In the genomic region with DNA sequence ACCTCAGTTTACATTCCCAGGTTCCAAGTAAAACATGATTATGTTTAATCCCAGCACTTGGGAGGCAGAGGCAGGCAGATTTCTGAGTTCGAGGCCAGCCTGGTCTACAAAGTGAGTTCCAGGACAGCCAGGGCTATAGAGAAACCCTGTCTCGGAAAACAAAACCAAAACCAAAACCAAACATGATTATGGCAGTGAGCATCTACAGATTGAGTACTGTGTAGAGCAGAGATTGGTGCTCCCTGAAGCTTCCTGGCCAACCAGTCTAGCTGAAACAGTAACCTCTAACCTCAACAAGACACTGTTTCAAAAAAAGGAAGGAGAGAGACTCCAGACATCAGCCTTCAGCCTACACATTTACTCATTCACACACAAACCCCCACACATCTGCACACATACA, we compare ENCODE assay signal across 17 mouse cellular contexts. TPM values are rescaled to one million over a fixed set of nuclear protein-coding genes. Genes with fewer than 3 reads are reported as not detected.
DNase-seq lines count a peak whose midpoint lies in the region; ATAC-seq lines count a peak whose summit lies in the region.
"Had no signal": no experiment of that assay in that cellular context is flagged by ENCODE, and none has a peak within 500 bp of the region (broad histone marks: within the 10 kb centered on the region; RNA-seq: fewer than 3 reads in every experiment).

No protein-coding gene starts in this region.

- peak; percentile 49 for ATAC-seq in activated CD4-positive, CD25-positive, alpha-beta regulatory T cell, adult 4 months
- peak; percentile 58 for ATAC-seq in inflammation-experienced regulatory T-cells, adult 6 months
- ATAC-seq: forebrain, embryonic 13.5 days; forebrain, embryonic 15.5 days; forebrain, postnatal 0 days had no signal

- peak; percentile 14 for DNase-seq in CD4-positive, CD25-positive, alpha-beta regulatory T cell, adult 2 months (ENCODE audit: low read depth, low spot score)
- no peak for DNase-seq in retina, embryonic 14.5 days (ENCODE audit: low spot score)
- DNase-seq in heart, postnatal 4 days, result no peak
- no peak for DNase-seq in left cerebral cortex, adult 9 months (ENCODE audit: low spot score in 2 of 2)
- DNase-seq: adrenal gland, adult 8-10 months; adrenal gland, postnatal 14 days; adrenal gland, postnatal 36 days; cerebellum, adult 11-12 months; cerebellum, adult 2 months; cerebellum, adult 9-10 months; cerebellum, postnatal 10 days; cerebellum, postnatal 25 days; forebrain, postnatal 0 days had no signal

RNA-seq across cellular contexts. Expression of a gene that starts 8.0 kb away (rescaled TPM):
- polyA plus RNA-seq in activated CD4-positive, CD25-positive, alpha-beta regulatory T cell, adult 4 months (2017; shearing (Covaris generic)), result 10 to 100 TPM; 16.2 to 21.2 TPM
- 10 to 100 TPM; 13.7 to 26.7 (median 16.5) TPM for polyA plus RNA-seq in inflammation-experienced regulatory T-cells, adult 6 months (2017; shearing (Covaris generic))
- 1 to 10 TPM; 8.6 to 9.1 TPM for total RNA-seq in heart, postnatal 4 days (2021)

RNA-seq across cellular contexts. Expression of a gene that starts 21.4 kb away (rescaled TPM):
- 10 to 100 TPM; 54.8 to 68.4 TPM for polyA plus RNA-seq in activated CD4-positive, CD25-positive, alpha-beta regulatory T cell, adult 4 months (2017; shearing (Covaris generic))
- 10 to 100 TPM; 46.7 to 50.9 (median 48.0) TPM for polyA plus RNA-seq in inflammation-experienced regulatory T-cells, adult 6 months (2017; shearing (Covaris generic))
- 10 to 100 TPM; 53.5 to 54.4 TPM for total RNA-seq in heart, postnatal 4 days (2021)

RNA-seq across cellular contexts. Expression of a gene that starts 30.5 kb away (rescaled TPM):
- polyA plus RNA-seq in activated CD4-positive, CD25-positive, alpha-beta regulatory T cell, adult 4 months (2017; shearing (Covaris generic)), result 1 to 10 TPM; 3.1 to 5.2 TPM
- polyA plus RNA-seq in inflammation-experienced regulatory T-cells, adult 6 months (2017; shearing (Covaris generic)), result 1 to 10 TPM; 4.2 to 7.6 (median 5.8) TPM
- total RNA-seq in heart, postnatal 4 days (2021), result 10 to 100 TPM; 11.7 to 13.9 TPM

RNA-seq across cellular contexts. Expression of a gene that starts 36.0 kb away (rescaled TPM):
- polyA plus RNA-seq in activated CD4-positive, CD25-positive, alpha-beta regulatory T cell, adult 4 months (2017; shearing (Covaris generic)), result 1 to 10 TPM; 3.5 to 4.1 TPM
- polyA plus RNA-seq in inflammation-experienced regulatory T-cells, adult 6 months (2017; shearing (Covaris generic)), result 1 to 10 TPM; 6.0 to 6.9 (median 6.3) TPM
- total RNA-seq in heart, postnatal 4 days (2021), result 10 to 100 TPM; 24.5 to 25.1 TPM
